Mouse (Mus musculus) lung, embryonic 14.5 days (tissue): ENCODE measurements around the gene Vmn2r7. TPM values are rescaled to one million over a fixed set of nuclear protein-coding genes. Genes with fewer than 3 reads are reported as not detected.
"Not testable (repeated sequence)": the region's sequence is repeated elsewhere in the genome, so short reads cannot be mapped to it uniquely, and the experiment has no call there.

Experiments used
- ATAC-seq: fragments of 200-750 bp; cut with Nextera tagmentation; 2 replicates; pipeline ENCODE4 v1.8.0; 2017; ENCODE audit warnings: mild to moderate bottlenecking, moderate TSS enrichment, moderate library complexity; ENCODE audit not compliant: insufficient read depth
- DNase-seq: peaks from one replicate; pipeline ENCODE4 v3.0.0-alpha.2; 2015
- H3K27ac ChIP-seq: fragments of 300-500 bp; sonication (generic); 2 replicates; pipeline ENCODE4 v1.5.1; 2014; ENCODE audit warnings: low read depth, mild to moderate bottlenecking, moderate library complexity
- H3K27me3 ChIP-seq: fragments of 300-500 bp; sonication (generic); 2 replicates; pipeline ENCODE4 v1.6.1; 2014; ENCODE audit warnings: low read length, control low read depth; ENCODE audit not compliant: insufficient read depth
- H3K36me3 ChIP-seq: fragments of 300-500 bp; sonication (generic); 2 replicates; pipeline ENCODE4 v1.6.1; 2014; ENCODE audit warnings: control low read depth; ENCODE audit not compliant: insufficient read depth
- H3K4me1 ChIP-seq: fragments of 300-500 bp; sonication (generic); 2 replicates; pipeline ENCODE4 v1.6.1; 2014; ENCODE audit warnings: antibody characterized with exemption, control low read depth; ENCODE audit not compliant: insufficient read depth
- H3K4me2 ChIP-seq: fragments of 300-500 bp; sonication (generic); 2 replicates; pipeline ENCODE4 v1.6.1; 2014; ENCODE audit warnings: mild to moderate bottlenecking
- H3K4me3 ChIP-seq: fragments of 300-500 bp; sonication (generic); 2 replicates; pipeline ENCODE4 v1.5.1; 2014; ENCODE audit warnings: low read depth, low read length
- H3K9ac ChIP-seq: fragments of 300-500 bp; sonication (generic); 2 replicates; pipeline ENCODE4 v1.6.1; 2014
- H3K9me3 ChIP-seq: fragments of 300-500 bp; sonication (generic); 2 replicates; pipeline ENCODE4 v1.6.1; 2016; ENCODE audit warnings: low read depth, low read length, control low read depth
- CTCF ChIP-seq: IDR thresholded peaks from 2 replicates; pipeline ENCODE4 v1.5.1; 2016; ENCODE audit warnings: antibody characterized with exemption, low read depth
- WGBS: fragments of 180-500 bp; shearing (Covaris S2); extraction: QIAGEN DNeasy Blood & Tissue Kit; methylation state at CpG from one replicate; pipeline ENCODE4 v1.1.7; 2014; 5-methylcytosine and 5-hydroxymethylcytosine counted together
- polyA plus RNA-seq: library from polyadenylated mRNA; unstranded; fragments of >200 nt; fragmentation: Nextera tagmentation; extraction: Ambion mirVana; gene quantifications from 2 replicates; pipeline ENCODE4 v1.2.1, GENCODE M21; 2014

Vmn2r7 gene
- not detected in 2 replicates for polyA plus RNA-seq

DNA sequence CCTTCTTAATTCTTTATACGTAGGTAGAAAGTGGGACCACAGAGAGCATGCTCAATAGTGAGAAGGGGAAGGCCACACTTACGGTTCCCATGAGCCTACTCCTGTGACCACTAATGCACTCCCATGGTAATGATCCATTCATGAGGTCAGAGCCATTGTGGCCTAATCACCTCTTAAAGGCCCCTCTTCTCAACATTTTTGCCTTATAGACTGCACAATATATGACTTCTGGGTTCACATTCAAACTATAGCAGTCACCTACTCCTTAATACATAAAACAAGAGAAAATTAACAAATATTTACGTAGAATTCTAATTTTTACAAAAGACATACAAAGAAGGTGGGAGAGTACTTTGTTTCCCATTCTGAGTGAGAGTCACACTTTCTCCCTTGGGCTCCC lies at the start of gene Vmn2r7:
TSS of gene Vmn2r7 (minus strand) at position 101 of the 400 bp plus-strand sequence.
- H3K36me3 ChIP-seq, H3K9me3 ChIP-seq, H3K27me3 ChIP-seq, H3K4me1 ChIP-seq, H3K27ac ChIP-seq, DNase-seq, H3K4me2 ChIP-seq, H3K9ac ChIP-seq, H3K4me3 ChIP-seq, ATAC-seq: not testable (repeated sequence)
- WGBS, result 74% methylated on average over 2 of the region's 3 CpGs

DNA sequence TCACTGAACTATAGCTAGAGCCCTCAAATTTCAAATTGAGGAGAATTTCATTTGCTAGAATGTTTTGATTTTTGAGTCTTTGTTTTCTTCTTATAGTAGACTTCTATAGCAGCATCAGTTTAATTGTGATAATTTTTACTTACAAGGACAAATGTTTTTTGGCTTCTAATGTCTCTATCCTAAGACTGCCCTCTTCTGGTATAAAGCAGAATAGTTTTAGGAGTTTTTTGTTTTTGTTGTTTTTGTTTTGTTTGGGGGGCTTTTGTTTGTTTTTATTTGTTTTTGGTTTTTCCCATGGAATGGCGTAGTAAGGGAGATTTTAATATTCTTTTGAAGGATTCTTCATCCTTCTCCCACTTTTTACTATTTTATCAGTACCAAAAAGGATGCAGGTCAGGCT lies 45.2 kb upstream of the Vmn2r7 start:
- ATAC-seq, result no peak
- Histone ChIP-seq H3K9ac (no peak overlapping the region), H3K27ac (no peak overlapping the region), H3K36me3 (no peaks in the 10 kb centered on the region), H3K4me3 (no peak overlapping the region), H3K27me3 (no peaks in the 10 kb centered on the region), H3K4me2 (no peak overlapping the region), H3K9me3 (no peaks in the 10 kb centered on the region), H3K4me1 (no peaks in the 10 kb centered on the region)
- 44% methylated on average over 1 of the region's 1 CpGs for WGBS
- no peak for DNase-seq
- TF ChIP-seq CTCF, result no peak

DNA sequence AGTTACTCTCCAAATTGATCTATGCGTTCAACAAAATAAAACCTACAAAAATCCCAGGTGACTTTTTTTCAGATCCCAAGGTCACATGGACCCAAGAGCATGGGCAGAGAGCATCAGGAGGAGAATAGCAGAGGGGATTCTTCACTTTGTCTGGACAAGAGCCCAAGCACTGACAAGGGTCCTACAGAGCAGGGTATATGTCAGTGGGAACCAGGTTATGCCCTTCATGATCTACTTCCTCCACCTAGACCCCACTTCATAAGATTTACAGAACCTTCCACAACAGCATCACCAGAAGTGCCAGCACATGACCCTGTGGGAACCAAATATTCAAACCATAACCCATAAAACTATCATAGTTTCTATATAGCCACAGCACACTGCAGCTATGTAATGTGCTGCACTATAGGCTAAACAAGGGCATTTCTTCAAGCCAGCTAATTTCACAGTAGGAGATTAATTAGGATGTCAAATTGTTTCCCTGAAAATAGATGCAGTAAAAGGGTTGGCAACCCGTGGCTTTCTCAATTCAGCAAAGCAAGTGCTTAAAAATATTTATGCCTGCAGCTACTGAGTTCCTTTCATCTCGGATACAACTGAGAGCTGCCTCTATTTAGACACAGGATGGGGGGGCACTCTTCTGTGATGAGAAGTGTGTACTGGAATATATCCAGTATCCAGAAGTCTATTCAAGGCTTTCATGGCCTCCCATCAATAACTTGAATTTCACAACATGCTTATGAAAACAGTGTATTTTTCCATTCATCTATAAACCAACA lies 33.8 kb upstream of the Vmn2r7 start:
- H3K4me1 ChIP-seq, result no peaks in the 10 kb centered on the region
- H3K36me3 ChIP-seq, result no peaks in the 10 kb centered on the region
- H3K9ac ChIP-seq, result no peak overlapping the region
- H3K4me2 ChIP-seq, result no peak overlapping the region
- H3K9me3 ChIP-seq, result no peaks in the 10 kb centered on the region
- no peak overlapping the region for H3K4me3 ChIP-seq
- WGBS, result 58% methylated on average over 3 of the region's 3 CpGs
- no peak for TF ChIP-seq CTCF
- H3K27me3 ChIP-seq, result no peaks in the 10 kb centered on the region
- no peak overlapping the region for H3K27ac ChIP-seq
- DNase-seq (peak; percentile 1), ATAC-seq (no peak)

DNA sequence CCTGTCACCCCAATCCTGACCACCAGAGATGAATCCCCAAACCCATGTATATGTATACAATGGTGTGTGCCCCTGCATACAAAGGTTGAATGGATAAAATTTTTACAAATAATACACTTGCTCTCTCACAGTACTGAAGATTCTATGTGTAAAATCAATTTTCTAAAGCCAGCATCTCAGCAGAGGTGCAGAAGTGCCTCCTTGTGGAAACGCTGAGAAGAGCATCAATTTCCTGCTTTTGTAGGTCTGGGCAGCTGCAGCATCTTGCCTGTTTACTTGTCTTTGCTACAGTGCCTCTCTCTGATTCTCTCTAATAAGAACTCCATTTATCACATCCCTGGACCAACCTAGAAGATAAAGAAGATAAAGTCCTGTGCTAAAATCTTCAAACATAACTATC lies 32.1 kb upstream of the Vmn2r7 start:
- no peaks in the 10 kb centered on the region for H3K36me3 ChIP-seq
- WGBS, result 44% methylated on average over 1 of the region's 1 CpGs
- peak; percentile 5 for DNase-seq

DNA sequence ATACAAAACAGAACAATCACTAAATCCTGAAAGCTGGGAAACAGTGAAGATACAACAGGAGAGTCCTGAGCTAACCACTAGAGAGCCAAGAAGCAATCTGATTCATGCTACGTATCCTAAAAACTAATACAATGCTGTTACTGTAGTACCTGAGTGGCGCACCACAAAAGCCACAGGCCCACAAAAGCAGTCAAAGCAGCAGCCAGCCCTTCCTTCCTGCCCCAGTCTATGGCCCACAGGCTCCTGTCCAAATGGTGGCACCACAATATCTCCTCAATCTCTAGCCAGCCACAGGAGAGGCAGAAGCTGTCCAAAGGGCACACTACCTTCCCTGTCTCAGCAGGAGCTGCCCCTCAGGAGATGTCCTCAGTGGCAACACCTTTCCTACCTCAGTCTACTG lies 1.7 kb downstream of the Vmn2r7 start:
- no peak for TF ChIP-seq CTCF
- no peak overlapping the region for H3K9ac ChIP-seq
- H3K4me2 ChIP-seq, result no peak overlapping the region
- 93% methylated on average over 2 of the region's 2 CpGs for WGBS
- H3K4me1 ChIP-seq, result no peaks in the 10 kb centered on the region
- H3K36me3 ChIP-seq, result no peaks in the 10 kb centered on the region
- H3K4me3 ChIP-seq, result no peak overlapping the region
- no peaks in the 10 kb centered on the region for H3K27me3 ChIP-seq
- ATAC-seq, result no peak
- DNase-seq, result no peak
- H3K27ac ChIP-seq, result no peak overlapping the region
- no peaks in the 10 kb centered on the region for H3K9me3 ChIP-seq

More for the DNA sequence above, 32.1 kb upstream of the Vmn2r7 start:
- H3K4me1 ChIP-seq, result no peaks in the 10 kb centered on the region
- H3K9me3 ChIP-seq, result no peaks in the 10 kb centered on the region
- H3K27me3 ChIP-seq, result no peaks in the 10 kb centered on the region
- ATAC-seq, result no peak
- H3K4me3 ChIP-seq, result no peak overlapping the region
- no peak overlapping the region for H3K4me2 ChIP-seq
- no peak overlapping the region for H3K27ac ChIP-seq
- H3K9ac ChIP-seq, result no peak overlapping the region
- 0 out of 2 replicates have a peak, but pooled peaks have one; percentile 8 for TF ChIP-seq CTCF

DNA sequence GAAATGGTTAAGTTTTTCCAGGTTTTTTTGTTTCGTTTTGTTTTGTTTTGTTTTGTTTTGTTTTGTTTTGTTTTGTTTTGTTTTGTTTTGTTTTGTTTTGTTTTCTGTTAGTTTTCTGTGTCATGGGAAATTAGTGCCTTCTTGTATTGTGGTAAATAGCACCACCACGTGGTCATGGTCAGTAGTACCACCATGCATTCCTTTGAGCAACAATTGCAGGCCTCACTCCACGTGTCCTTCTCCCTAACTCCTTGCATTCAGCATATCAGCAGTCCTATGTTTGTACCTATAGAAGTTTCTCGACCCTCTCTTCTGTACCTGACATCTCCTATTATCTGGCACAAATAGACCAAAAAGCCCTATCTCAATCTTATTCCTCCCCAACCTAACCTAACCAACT lies 2.3 kb downstream of the Vmn2r7 start:
- Histone ChIP-seq H3K36me3 (no peaks in the 10 kb centered on the region), H3K27ac (no peak overlapping the region), H3K4me2 (no peak overlapping the region), H3K4me3 (no peak overlapping the region), H3K27me3 (no peaks in the 10 kb centered on the region), H3K9me3 (no peaks in the 10 kb centered on the region), H3K9ac (no peak overlapping the region), H3K4me1 (no peaks in the 10 kb centered on the region)
- DNase-seq (peak; percentile 80), ATAC-seq (no peak; the same call in 1 of the 2 replicates)
- TF ChIP-seq CTCF, result peak; percentile 77
- 14% methylated on average over 4 of the region's 4 CpGs for WGBS

DNA sequence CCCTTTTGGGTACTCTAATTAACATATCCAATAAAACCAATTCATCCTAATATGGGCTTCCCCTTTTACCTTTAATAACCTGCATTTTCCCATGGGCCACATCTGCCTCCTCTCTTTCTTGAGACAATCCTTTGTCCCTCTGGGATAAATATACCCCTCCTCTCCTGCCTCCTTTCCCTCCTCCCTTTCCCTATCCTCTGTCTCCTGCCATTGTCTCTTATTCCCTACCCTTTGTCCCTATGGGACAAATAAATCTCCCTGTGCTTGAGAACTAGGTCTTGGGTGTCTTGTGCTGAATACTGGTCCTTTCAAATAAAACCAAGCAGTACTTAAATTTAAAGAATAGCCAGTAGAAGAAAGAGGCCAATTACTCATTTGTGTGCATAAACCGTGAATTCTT lies 13.4 kb downstream of the Vmn2r7 start:
- no peak for TF ChIP-seq CTCF
- DNase-seq (no peak), ATAC-seq (no peak)
- Histone ChIP-seq H3K36me3 (no peaks in the 10 kb centered on the region), H3K27ac (no peak overlapping the region), H3K4me2 (no peak overlapping the region), H3K9me3 (no peaks in the 10 kb centered on the region), H3K9ac (no peak overlapping the region), H3K27me3 (no peaks in the 10 kb centered on the region), H3K4me3 (no peak overlapping the region), H3K4me1 (no peaks in the 10 kb centered on the region)
- WGBS, result 85% methylated on average over 1 of the region's 1 CpGs
